Mouse (Mus musculus): ENCODE data around the gene Gm10112. TPM values are rescaled to one million over a fixed set of nuclear protein-coding genes. Genes with fewer than 3 reads are reported as not detected.

Gene Gm10112
- not detected in 2 replicates for polyA plus RNA-seq (2015; fragmentation: Nextera tagmentation; extraction: Ambion mirVana)

GRCm38 (mm10) chrX:111168040-111168439, at the start of gene Gm10112:
Gene Gm10112 (plus strand): TSS chrX:111168340.
- Histone ChIP-seq H3K27ac (no peak within 1 kb of the TSS), H3K4me1 (replicated peaks) (no peaks in the 10 kb centered on the region), H3K4me2 (no peak within 1 kb of the TSS), H3K36me3 (no peaks in the 10 kb centered on the region), H3K4me3 (no peak within 1 kb of the TSS), H3K27me3 (no peaks in the 10 kb centered on the region), H3K9me3 (replicated peaks) (no peaks in the 10 kb centered on the region), H3K9ac (no peak within 1 kb of the TSS)
- ATAC-seq (replicated peaks; ENCODE audit: insufficient number of reproducible peaks, insufficient read depth, low FRiP score, low read depth): no peak
- 81% methylated on average over 3 of the region's 3 CpGs for WGBS

GRCm38 (mm10) chrX:111189574-111189973, 21.4 kb downstream of the Gm10112 start:
- H3K27me3 ChIP-seq: no peaks in the 10 kb centered on the region
- H3K4me1 ChIP-seq (replicated peaks): no peaks in the 10 kb centered on the region
- no peak overlapping the region for H3K4me3 ChIP-seq
- no peak for ATAC-seq (replicated peaks; ENCODE audit: insufficient number of reproducible peaks, insufficient read depth, low FRiP score, low read depth)
- no peaks in the 10 kb centered on the region for H3K9me3 ChIP-seq (replicated peaks)
- no peak overlapping the region for H3K9ac ChIP-seq
- no peak overlapping the region for H3K27ac ChIP-seq
- WGBS: 25% methylated on average over 1 of the region's 1 CpGs
- no peaks in the 10 kb centered on the region for H3K36me3 ChIP-seq
- H3K4me2 ChIP-seq: no peak overlapping the region

- 0% methylated on average over 2 of the region's 2 CpGs for WGBS
- Histone ChIP-seq H3K4me2 (no peak overlapping the region), H3K27me3 (no peaks in the 10 kb centered on the region)
Measured at GRCm38 (mm10) chrX:111196376-111196775, 28.2 kb downstream of the Gm10112 start.

GRCm38 (mm10) chrX:111210225-111210624, 42.1 kb downstream of the Gm10112 start:
- Histone ChIP-seq H3K4me1 (replicated peaks) (no peaks in the 10 kb centered on the region), H3K9me3 (replicated peaks) (no peaks in the 10 kb centered on the region)
- WGBS: 8% methylated on average over 5 of the region's 5 CpGs

More at GRCm38 (mm10) chrX:111196376-111196775, 28.2 kb downstream of the Gm10112 start:
- Histone ChIP-seq H3K4me3 (no peak overlapping the region), H3K9me3 (replicated peaks) (no peaks in the 10 kb centered on the region), H3K4me1 (replicated peaks) (no peaks in the 10 kb centered on the region), H3K36me3 (no peaks in the 10 kb centered on the region), H3K9ac (no peak overlapping the region), H3K27ac (no peak overlapping the region)
- ATAC-seq (replicated peaks; ENCODE audit: insufficient number of reproducible peaks, insufficient read depth, low FRiP score, low read depth): no peak

More at GRCm38 (mm10) chrX:111210225-111210624, 42.1 kb downstream of the Gm10112 start:
- ATAC-seq (replicated peaks; ENCODE audit: insufficient number of reproducible peaks, insufficient read depth, low FRiP score, low read depth): no peak
- Histone ChIP-seq H3K4me3 (no peak overlapping the region), H3K27me3 (no peaks in the 10 kb centered on the region), H3K27ac (no peak overlapping the region), H3K9ac (no peak overlapping the region), H3K36me3 (no peaks in the 10 kb centered on the region), H3K4me2 (no peak overlapping the region)

Other genes starting within 250 kb of the Gm10112 start
- gene Cylc1, start 57.9 kb upstream of the Gm10112 start, polyA plus RNA-seq (2015; fragmentation: Nextera tagmentation; extraction: Ambion mirVana): not detected in 2 replicates

Data from heart, embryonic 15.5 days (tissue).